Mouse (Mus musculus): ENCODE data around the gene Miga2. TPM values are rescaled to one million over a fixed set of nuclear protein-coding genes. Genes with fewer than 3 reads are reported as not detected.

The Miga2 gene
- polyA plus RNA-seq, 2 experiments, result 20.5 to 28.9 TPM

- WGBS, result 61% methylated on average over 1 of the region's 1 CpGs
- ATAC-seq (ENCODE audit: low FRiP score, low read depth), result no peak
- H3K4me2 ChIP-seq (replicated peaks; ENCODE audit: low read depth, low read length, severe bottlenecking), result peak overlapping the region; percentile 91
- no peak for TF ChIP-seq POLR2A (IDR thresholded peaks at IDR 0.05; ENCODE audit: borderline replicate concordance, extremely low read depth, insufficient read depth, insufficient read length)
- peak overlapping the region; percentile 59 for H3K9ac ChIP-seq (ENCODE audit: low read depth, low read length, severe bottlenecking)
- H3K4me1 ChIP-seq (ENCODE audit: control insufficient read depth, insufficient read depth, low read length), result peaks cover 7% of the 10 kb centered on the region
- H3K9me3 ChIP-seq (ENCODE audit: control insufficient read depth, low read length), result no peaks in the 10 kb centered on the region
- DNase-seq (ENCODE audit: low spot score), result no peak
- H3K27me3 ChIP-seq (ENCODE audit: control insufficient read depth, insufficient read depth, low read length), result no peaks in the 10 kb centered on the region
- H3K4me3 ChIP-seq (replicated peaks; ENCODE audit: low read length), result peak overlapping the region; percentile 77
- peaks cover 25% of the 10 kb centered on the region for H3K36me3 ChIP-seq (ENCODE audit: control insufficient read depth, insufficient read depth, low read length)
- 0 out of 2 replicates have a peak overlapping the region, but pooled peaks have one; percentile 23 for H3K27ac ChIP-seq (replicated peaks; ENCODE audit: low read depth, low read length)
Observed at GRCm38 (mm10) chr2:30393370-30393656, 29.3 kb downstream of the Miga2 start.

- WGBS, result 91% methylated on average over 7 of the region's 7 CpGs
- no peak for DNase-seq (ENCODE audit: low spot score)
- Histone ChIP-seq H3K4me3 (replicated peaks; ENCODE audit: low read length) (no peak overlapping the region), H3K4me2 (replicated peaks; ENCODE audit: low read depth, low read length, severe bottlenecking) (no peak overlapping the region), H3K27ac (replicated peaks; ENCODE audit: low read depth, low read length) (no peak overlapping the region), H3K36me3 (ENCODE audit: control insufficient read depth, insufficient read depth, low read length) (peaks cover 46% of the 10 kb centered on the region), H3K9me3 (ENCODE audit: control insufficient read depth, low read length) (no peaks in the 10 kb centered on the region), H3K9ac (ENCODE audit: low read depth, low read length, severe bottlenecking) (no peak overlapping the region), H3K4me1 (ENCODE audit: control insufficient read depth, insufficient read depth, low read length) (peaks cover 7% of the 10 kb centered on the region), H3K27me3 (ENCODE audit: control insufficient read depth, insufficient read depth, low read length) (no peaks in the 10 kb centered on the region)
- no peak for TF ChIP-seq POLR2A (IDR thresholded peaks at IDR 0.05; ENCODE audit: borderline replicate concordance, extremely low read depth, insufficient read depth, insufficient read length)
- ATAC-seq (ENCODE audit: low FRiP score, low read depth), result no peak
Observed at GRCm38 (mm10) chr2:30395757-30396156, 31.7 kb downstream of the Miga2 start.

- Histone ChIP-seq H3K27me3 (ENCODE audit: control insufficient read depth, insufficient read depth, low read length) (no peaks in the 10 kb centered on the region), H3K36me3 (ENCODE audit: control insufficient read depth, insufficient read depth, low read length) (peaks cover 49% of the 10 kb centered on the region), H3K27ac (replicated peaks; ENCODE audit: low read depth, low read length) (no peak overlapping the region), H3K4me3 (replicated peaks; ENCODE audit: low read length) (no peak overlapping the region), H3K9ac (ENCODE audit: low read depth, low read length, severe bottlenecking) (no peak overlapping the region), H3K4me1 (ENCODE audit: control insufficient read depth, insufficient read depth, low read length) (peaks cover 7% of the 10 kb centered on the region), H3K4me2 (replicated peaks; ENCODE audit: low read depth, low read length, severe bottlenecking) (no peak overlapping the region), H3K9me3 (ENCODE audit: control insufficient read depth, low read length) (no peaks in the 10 kb centered on the region)
- ATAC-seq (ENCODE audit: low FRiP score, low read depth) (no peak), DNase-seq (ENCODE audit: low spot score) (no peak)
- WGBS, result 72% methylated on average over 7 of the region's 7 CpGs
- no peak for TF ChIP-seq POLR2A (IDR thresholded peaks at IDR 0.05; ENCODE audit: borderline replicate concordance, extremely low read depth, insufficient read depth, insufficient read length)
Observed at GRCm38 (mm10) chr2:30396246-30396645, 32.2 kb downstream of the Miga2 start.

GRCm38 (mm10) chr2:30397986-30398512 is 34.0 kb downstream of the Miga2 start:
- DNase-seq (ENCODE audit: low spot score) (no peak), ATAC-seq (ENCODE audit: low FRiP score, low read depth) (no peak)
- H3K36me3 ChIP-seq (ENCODE audit: control insufficient read depth, insufficient read depth, low read length), result peaks cover 61% of the 10 kb centered on the region
- H3K4me3 ChIP-seq (replicated peaks; ENCODE audit: low read length), result no peak overlapping the region
- peaks cover 6% of the 10 kb centered on the region for H3K4me1 ChIP-seq (ENCODE audit: control insufficient read depth, insufficient read depth, low read length)
- H3K9ac ChIP-seq (ENCODE audit: low read depth, low read length, severe bottlenecking), result no peak overlapping the region
- H3K9me3 ChIP-seq (ENCODE audit: control insufficient read depth, low read length), result no peaks in the 10 kb centered on the region
- no peak for TF ChIP-seq POLR2A (IDR thresholded peaks at IDR 0.05; ENCODE audit: borderline replicate concordance, extremely low read depth, insufficient read depth, insufficient read length)
- WGBS, result 81% methylated on average over 10 of the region's 10 CpGs
- no peak overlapping the region for H3K4me2 ChIP-seq (replicated peaks; ENCODE audit: low read depth, low read length, severe bottlenecking)
- no peak overlapping the region for H3K27ac ChIP-seq (replicated peaks; ENCODE audit: low read depth, low read length)
- H3K27me3 ChIP-seq (ENCODE audit: control insufficient read depth, insufficient read depth, low read length), result no peaks in the 10 kb centered on the region

GRCm38 (mm10) chr2:30399191-30400171 is 35.4 kb downstream of the Miga2 start:
- H3K9ac ChIP-seq (ENCODE audit: low read depth, low read length, severe bottlenecking), result 0 out of 2 replicates have a peak overlapping the region, but pooled peaks have one; percentile 25
- 65% methylated on average over 20 of the region's 20 CpGs for WGBS

More at GRCm38 (mm10) chr2:30399191-30400171, 35.4 kb downstream of the Miga2 start:
- no peak for ATAC-seq (ENCODE audit: low FRiP score, low read depth)
- Histone ChIP-seq H3K36me3 (ENCODE audit: control insufficient read depth, insufficient read depth, low read length) (peaks cover 66% of the 10 kb centered on the region), H3K4me3 (replicated peaks; ENCODE audit: low read length) (no peak overlapping the region), H3K27ac (replicated peaks; ENCODE audit: low read depth, low read length) (no peak overlapping the region), H3K4me2 (replicated peaks; ENCODE audit: low read depth, low read length, severe bottlenecking) (no peak overlapping the region), H3K9me3 (ENCODE audit: control insufficient read depth, low read length) (no peaks in the 10 kb centered on the region), H3K4me1 (ENCODE audit: control insufficient read depth, insufficient read depth, low read length) (no peaks in the 10 kb centered on the region), H3K27me3 (ENCODE audit: control insufficient read depth, insufficient read depth, low read length) (no peaks in the 10 kb centered on the region)
- TF ChIP-seq POLR2A (IDR thresholded peaks at IDR 0.05; ENCODE audit: borderline replicate concordance, extremely low read depth, insufficient read depth, insufficient read length), result no peak
- DNase-seq (ENCODE audit: low spot score), result no peak

Measured in limb, embryonic 14.5 days (tissue).